Mouse (Mus musculus) neural tube, embryonic 14.5 days (tissue): ENCODE measurements around the gene Slc25a31. TPM values are rescaled to one million over a fixed set of nuclear protein-coding genes. Genes with fewer than 3 reads are reported as not detected.

Source experiments
- ATAC-seq: fragments of 200-750 bp; cut with Nextera tagmentation; 2 replicates; pipeline ENCODE4 v1.8.0; 2017; ENCODE audit warnings: low read depth, mild to moderate bottlenecking, moderate TSS enrichment, moderate library complexity
- H3K27ac ChIP-seq: fragments of 300-500 bp; sonication (generic); 2 replicates; pipeline ENCODE4 v1.5.1; 2014; ENCODE audit warnings: low read depth, mild to moderate bottlenecking, control low read depth, low read length, moderate library complexity, mixed read lengths
- H3K27me3 ChIP-seq: fragments of 300-500 bp; sonication (generic); 2 replicates; pipeline ENCODE4 v1.6.1; 2014; ENCODE audit warnings: low read length; ENCODE audit not compliant: control insufficient read depth, insufficient read depth
- H3K36me3 ChIP-seq: fragments of 300-500 bp; sonication (generic); 2 replicates; pipeline ENCODE4 v1.6.1; 2014; ENCODE audit warnings: low read length, mixed read lengths; ENCODE audit not compliant: control insufficient read depth, insufficient read depth
- H3K4me1 ChIP-seq: fragments of 300-500 bp; sonication (generic); 2 replicates; pipeline ENCODE4 v1.6.1; 2014; ENCODE audit warnings: low read length; ENCODE audit not compliant: control insufficient read depth, insufficient read depth
- H3K4me2 ChIP-seq: fragments of 300-500 bp; sonication (generic); 2 replicates; pipeline ENCODE4 v1.6.1; 2014; ENCODE audit warnings: mild to moderate bottlenecking, low read depth, low read length, control low read depth
- H3K4me3 ChIP-seq: fragments of 300-500 bp; sonication (generic); 2 replicates; pipeline ENCODE4 v1.5.1; 2014; ENCODE audit warnings: low read depth, low read length, control low read depth, mixed read lengths
- H3K9ac ChIP-seq: fragments of 300-500 bp; sonication (generic); replicated peaks from 2 replicates; pipeline ENCODE4 v1.6.1; 2014; ENCODE audit warnings: low read depth, mild to moderate bottlenecking, control low read depth, low read length, mixed read lengths
- H3K9me3 ChIP-seq: fragments of 300-500 bp; sonication (generic); 2 replicates; pipeline ENCODE4 v1.6.1; 2016; ENCODE audit warnings: low read length; ENCODE audit not compliant: control insufficient read depth
- WGBS: fragments of 180-500 bp; shearing (Covaris S2); extraction: QIAGEN DNeasy Blood & Tissue Kit; methylation state at CpG from one replicate; pipeline ENCODE4 v1.1.7; 2014; 5-methylcytosine and 5-hydroxymethylcytosine counted together
- polyA plus RNA-seq: library from polyadenylated mRNA; unstranded; fragments of >200 nt; fragmentation: Nextera tagmentation; extraction: Ambion mirVana; gene quantifications from 2 replicates; pipeline ENCODE4 v1.2.1, GENCODE M21; 2014

Gene Slc25a31
- polyA plus RNA-seq, 1 experiment from 2014 or later: 0.09 TPM

- Histone ChIP-seq H3K4me3 (peak overlapping the region; percentile 91), H3K27me3 (no peaks in the 10 kb centered on the region), H3K4me1 (peaks cover 6% of the 10 kb centered on the region), H3K9me3 (no peaks in the 10 kb centered on the region), H3K9ac (peak overlapping the region; percentile 82), H3K36me3 (no peaks in the 10 kb centered on the region), H3K4me2 (peak overlapping the region; percentile 80), H3K27ac (peak overlapping the region; percentile 92)
- ATAC-seq: peak; percentile 71
- under 1% methylated on average over 37 of the region's 37 CpGs for WGBS
These were observed 37.2 kb downstream of the Slc25a31 start for GRCm38 (mm10) chr3:40745661-40746547.

GRCm38 (mm10) chr3:40760746-40761145 is 52.1 kb downstream of the Slc25a31 start:
- H3K4me2 ChIP-seq: no peak overlapping the region
- no peak overlapping the region for H3K9ac ChIP-seq
- no peaks in the 10 kb centered on the region for H3K4me1 ChIP-seq
- no peak overlapping the region for H3K27ac ChIP-seq
- H3K27me3 ChIP-seq: no peaks in the 10 kb centered on the region
- H3K9me3 ChIP-seq: no peaks in the 10 kb centered on the region
- ATAC-seq: no peak
- 96% methylated on average over 3 of the region's 3 CpGs for WGBS
- H3K4me3 ChIP-seq: no peak overlapping the region
- H3K36me3 ChIP-seq: peaks cover 22% of the 10 kb centered on the region

GRCm38 (mm10) chr3:40761312-40761711 is 52.7 kb downstream of the Slc25a31 start:
- no peak for ATAC-seq
- H3K9me3 ChIP-seq: no peaks in the 10 kb centered on the region
- H3K4me1 ChIP-seq: no peaks in the 10 kb centered on the region
- H3K4me2 ChIP-seq: no peak overlapping the region
- H3K36me3 ChIP-seq: peaks cover 22% of the 10 kb centered on the region
- H3K4me3 ChIP-seq: no peak overlapping the region
- H3K9ac ChIP-seq: no peak overlapping the region
- H3K27ac ChIP-seq: no peak overlapping the region
- no peaks in the 10 kb centered on the region for H3K27me3 ChIP-seq
- 93% methylated on average over 2 of the region's 2 CpGs for WGBS

Other genes with a start within 250 kb of the Slc25a31 start
- 3.9 and 5.3 TPM in 2 replicates for gene Intu, start 177.6 kb upstream of the Slc25a31 start, polyA plus RNA-seq
- gene Hspa4l, start 35.6 kb downstream of the Slc25a31 start, polyA plus RNA-seq: 51.9 and 56.9 TPM in 2 replicates
- 11.0 and 11.8 TPM in 2 replicates for gene Plk4, start 91.2 kb downstream of the Slc25a31 start, polyA plus RNA-seq
- 14.4 and 14.9 TPM in 2 replicates for gene Mfsd8, start 138.0 kb downstream of the Slc25a31 start, polyA plus RNA-seq
- gene Abhd18, start 138.1 kb downstream of the Slc25a31 start, polyA plus RNA-seq: 14.0 and 22.0 TPM in 2 replicates
- 0.48 and 0.58 TPM in 2 replicates for gene 1700034I23Rik, start 193.7 kb downstream of the Slc25a31 start, polyA plus RNA-seq
- gene Larp1b, start 241.0 kb downstream of the Slc25a31 start, polyA plus RNA-seq: 6.2 and 7.4 TPM in 2 replicates